Mouse (Mus musculus) liver, embryonic 12.5 days (tissue): Measurements from ENCODE around the gene Mxi1. TPM values are rescaled to one million over a fixed set of nuclear protein-coding genes. Genes with fewer than 3 reads are reported as not detected.
A peak's percentile ranks its signal among the peaks of the same experiment; 100 is the strongest.

Experiments used
- ATAC-seq: fragments of 200-750 bp; cut with Nextera tagmentation; 2 replicates; pipeline ENCODE4 v1.8.0; 2017; ENCODE audit warnings: moderate number of reproducible peaks, mild to moderate bottlenecking, moderate library complexity
- H3K27ac ChIP-seq: fragments of 300-500 bp; sonication (generic); 2 replicates; pipeline ENCODE4 v1.5.1; 2016; ENCODE audit warnings: mild to moderate bottlenecking
- H3K27me3 ChIP-seq: fragments of 300-500 bp; sonication (generic); replicated peaks from 2 replicates; pipeline ENCODE4 v1.6.1; 2016; ENCODE audit warnings: mild to moderate bottlenecking, moderate library complexity
- H3K36me3 ChIP-seq: fragments of 300-500 bp; sonication (generic); 2 replicates; pipeline ENCODE4 v1.6.1; 2016; ENCODE audit warnings: mild to moderate bottlenecking, moderate library complexity
- H3K4me1 ChIP-seq: fragments of 300-500 bp; sonication (generic); 2 replicates; pipeline ENCODE4 v1.6.1; 2016
- H3K4me2 ChIP-seq: fragments of 300-500 bp; sonication (generic); 2 replicates; pipeline ENCODE4 v1.6.1; 2016; ENCODE audit warnings: mild to moderate bottlenecking, moderate library complexity
- H3K4me3 ChIP-seq: fragments of 300-500 bp; sonication (generic); 2 replicates; pipeline ENCODE4 v1.5.1; 2016; ENCODE audit warnings: mild to moderate bottlenecking, moderate library complexity
- H3K9ac ChIP-seq: fragments of 300-500 bp; sonication (generic); 2 replicates; pipeline ENCODE4 v1.6.1; 2016; ENCODE audit warnings: mild to moderate bottlenecking, moderate library complexity
- H3K9me3 ChIP-seq: fragments of 300-500 bp; sonication (generic); replicated peaks from 2 replicates; pipeline ENCODE4 v1.6.1; 2016; ENCODE audit warnings: mild to moderate bottlenecking, moderate library complexity
- WGBS: fragments of 180-500 bp; shearing (Covaris S2); methylation state at CpG from one replicate; pipeline ENCODE4 v1.1.7; 2016; ENCODE audit not compliant: insufficient replicate concordance; 5-methylcytosine and 5-hydroxymethylcytosine counted together
- polyA plus RNA-seq: library from polyadenylated mRNA; unstranded; fragments of >200 nt; fragmentation: Nextera tagmentation; extraction: Ambion mirVana; gene quantifications from 2 replicates; pipeline ENCODE4 v1.2.1, GENCODE M21; 2016

The Mxi1 gene
- polyA plus RNA-seq, 1 experiment from 2014 or later: 38.3 TPM

- Histone ChIP-seq H3K36me3 (no peaks in the 10 kb centered on the region), H3K9ac (no peak overlapping the region), H3K9me3 (no peaks in the 10 kb centered on the region), H3K4me2 (no peak overlapping the region), H3K4me3 (no peak overlapping the region), H3K27me3 (no peaks in the 10 kb centered on the region), H3K4me1 (peaks cover 53% of the 10 kb centered on the region), H3K27ac (no peak overlapping the region)
- 82% methylated on average over 8 of the region's 8 CpGs for WGBS
- no peak for ATAC-seq
Measured at GRCm38 (mm10) chr19:53316105-53316504, 5.8 kb downstream of the Mxi1 start.

- no peaks in the 10 kb centered on the region for H3K36me3 ChIP-seq
- H3K9ac ChIP-seq: no peak overlapping the region
- peaks cover 61% of the 10 kb centered on the region for H3K4me1 ChIP-seq
Measured at GRCm38 (mm10) chr19:53316963-53317362, 6.6 kb downstream of the Mxi1 start.

GRCm38 (mm10) chr19:53318143-53319132 lies 8.1 kb downstream of the Mxi1 start:
- no peaks in the 10 kb centered on the region for H3K36me3 ChIP-seq
- H3K4me1 ChIP-seq: peaks cover 71% of the 10 kb centered on the region
- peak overlapping the region; percentile 17; the same call in 1 of the 2 replicates for H3K4me2 ChIP-seq
- 47% methylated on average over 16 of the region's 16 CpGs for WGBS
- peak overlapping the region; percentile 31; the same call in 1 of the 2 replicates for H3K27ac ChIP-seq
- no peak overlapping the region for H3K9ac ChIP-seq
- no peaks in the 10 kb centered on the region for H3K9me3 ChIP-seq
- no peaks in the 10 kb centered on the region for H3K27me3 ChIP-seq
- H3K4me3 ChIP-seq: no peak overlapping the region
- no peak for ATAC-seq

More at GRCm38 (mm10) chr19:53316963-53317362, 6.6 kb downstream of the Mxi1 start:
- 87% methylated on average over 6 of the region's 6 CpGs for WGBS
- ATAC-seq: no peak
- Histone ChIP-seq H3K4me3 (no peak overlapping the region), H3K4me2 (no peak overlapping the region), H3K27me3 (no peaks in the 10 kb centered on the region), H3K27ac (no peak overlapping the region), H3K9me3 (no peaks in the 10 kb centered on the region)

GRCm38 (mm10) chr19:53320264-53321110 lies 10.2 kb downstream of the Mxi1 start:
- Histone ChIP-seq H3K27ac (peak overlapping the region; percentile 37), H3K9me3 (no peaks in the 10 kb centered on the region), H3K4me2 (no peak overlapping the region), H3K27me3 (no peaks in the 10 kb centered on the region), H3K4me3 (no peak overlapping the region), H3K4me1 (peaks cover 77% of the 10 kb centered on the region), H3K9ac (0 out of 2 replicates have a peak overlapping the region, but pooled peaks have one; percentile 1), H3K36me3 (no peaks in the 10 kb centered on the region)
- ATAC-seq: peak; percentile 52
- WGBS: 50% methylated on average over 9 of the region's 9 CpGs

GRCm38 (mm10) chr19:53321273-53321672 lies 11.0 kb downstream of the Mxi1 start:
- no peaks in the 10 kb centered on the region for H3K9me3 ChIP-seq
- H3K36me3 ChIP-seq: no peaks in the 10 kb centered on the region
- H3K9ac ChIP-seq: 0 out of 2 replicates have a peak overlapping the region, but pooled peaks have one; percentile 1
- WGBS: 60% methylated on average over 10 of the region's 10 CpGs
- peak overlapping the region; percentile 39; the same call in 1 of the 2 replicates for H3K27ac ChIP-seq
- H3K4me3 ChIP-seq: no peak overlapping the region
- ATAC-seq: no peak
- H3K27me3 ChIP-seq: no peaks in the 10 kb centered on the region
- peaks cover 83% of the 10 kb centered on the region for H3K4me1 ChIP-seq
- H3K4me2 ChIP-seq: no peak overlapping the region

- H3K4me3 ChIP-seq: no peak overlapping the region
- no peak for ATAC-seq
- H3K9ac ChIP-seq: no peak overlapping the region
- H3K4me1 ChIP-seq: peaks cover 88% of the 10 kb centered on the region
- H3K9me3 ChIP-seq: no peaks in the 10 kb centered on the region
- H3K27ac ChIP-seq: no peak overlapping the region
- H3K27me3 ChIP-seq: no peaks in the 10 kb centered on the region
- no peaks in the 10 kb centered on the region for H3K36me3 ChIP-seq
- H3K4me2 ChIP-seq: no peak overlapping the region
- WGBS: 81% methylated on average over 12 of the region's 12 CpGs
Measured at GRCm38 (mm10) chr19:53322438-53323048, 12.2 kb downstream of the Mxi1 start.

DNA sequence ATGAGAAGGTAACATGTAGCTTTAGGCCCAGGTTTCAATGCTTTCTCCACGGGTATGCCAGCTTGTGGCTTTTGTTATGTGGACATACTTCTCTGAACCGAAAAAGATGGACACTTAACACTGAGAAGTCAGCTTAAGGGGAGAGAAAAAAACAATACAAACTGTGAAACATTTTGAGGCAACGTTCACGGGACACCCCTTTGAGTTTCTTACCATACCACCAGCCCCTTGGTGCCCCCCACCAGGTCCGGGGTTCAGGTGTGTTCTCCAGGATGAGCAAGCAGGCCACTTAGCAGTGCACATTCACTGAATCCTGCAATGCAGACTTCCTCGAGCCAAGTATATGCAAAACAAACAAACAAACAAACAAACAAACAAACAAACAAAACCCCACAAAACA lies 14.5 kb downstream of the Mxi1 start:
- Histone ChIP-seq H3K9ac (peak overlapping the region; percentile 80), H3K4me1 (peaks cover 86% of the 10 kb centered on the region)

DNA sequence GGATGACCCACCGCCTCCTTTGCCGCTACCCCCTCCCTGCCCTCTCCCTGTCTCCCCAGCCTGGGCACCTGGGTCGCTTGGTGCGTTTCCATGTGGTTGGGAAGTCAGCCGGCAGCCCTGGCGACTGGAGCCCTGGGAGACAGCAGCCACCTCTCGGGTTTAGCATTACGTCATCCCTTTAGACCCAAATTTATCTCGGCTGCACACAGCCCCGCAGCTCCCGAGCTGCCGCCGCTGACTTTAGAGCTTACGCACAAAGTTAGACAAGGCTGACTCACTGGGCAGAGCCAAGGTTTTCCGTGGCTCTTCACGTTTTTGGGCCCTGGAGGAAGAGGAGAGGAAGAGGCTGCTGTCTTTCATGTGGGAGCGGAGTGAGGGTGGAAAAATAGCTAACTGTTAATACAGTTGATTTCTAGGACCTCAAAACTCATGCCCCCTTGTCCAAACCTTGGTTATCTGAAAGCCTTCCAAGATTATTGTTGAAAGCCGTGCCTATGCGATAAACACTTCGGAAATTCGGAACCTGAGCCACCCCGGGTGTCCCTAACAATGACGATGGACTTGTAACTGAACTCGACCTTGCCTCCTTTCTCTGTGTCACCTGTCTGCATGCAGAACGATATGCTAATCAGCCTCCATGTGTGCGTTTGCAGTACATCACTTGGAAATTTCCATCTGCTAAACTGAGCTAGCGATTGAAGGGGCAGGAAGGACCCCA lies 15.4 kb downstream of the Mxi1 start:
- H3K4me2 ChIP-seq: peak overlapping the region; percentile 71
- ATAC-seq: peak; percentile 85
- peaks cover 86% of the 10 kb centered on the region for H3K4me1 ChIP-seq
- 6% methylated on average over 27 of the region's 27 CpGs for WGBS
- no peaks in the 10 kb centered on the region for H3K36me3 ChIP-seq
- peak overlapping the region; percentile 52 for H3K4me3 ChIP-seq
- peak overlapping the region; percentile 80 for H3K9ac ChIP-seq
- peak overlapping the region; percentile 98 for H3K27ac ChIP-seq
- H3K9me3 ChIP-seq: no peaks in the 10 kb centered on the region
- H3K27me3 ChIP-seq: no peaks in the 10 kb centered on the region

More for the DNA sequence above, 14.5 kb downstream of the Mxi1 start:
- Histone ChIP-seq H3K9me3 (no peaks in the 10 kb centered on the region), H3K27me3 (no peaks in the 10 kb centered on the region), H3K4me2 (peak overlapping the region; percentile 71), H3K27ac (peak overlapping the region; percentile 98), H3K36me3 (no peaks in the 10 kb centered on the region), H3K4me3 (peak overlapping the region; percentile 52)
- no peak for ATAC-seq
- 56% methylated on average over 6 of the region's 6 CpGs for WGBS

GRCm38 (mm10) chr19:53328116-53328515 lies 17.8 kb downstream of the Mxi1 start:
- 70% methylated on average over 9 of the region's 9 CpGs for WGBS
- Histone ChIP-seq H3K9me3 (no peaks in the 10 kb centered on the region), H3K9ac (no peak overlapping the region; the same call in 1 of the 2 replicates), H3K4me3 (no peak overlapping the region), H3K36me3 (peaks cover 18% of the 10 kb centered on the region), H3K27me3 (no peaks in the 10 kb centered on the region), H3K27ac (peak overlapping the region; percentile 62), H3K4me2 (0 out of 2 replicates have a peak overlapping the region, but pooled peaks have one; percentile 3), H3K4me1 (peaks cover 86% of the 10 kb centered on the region)
- ATAC-seq: no peak

GRCm38 (mm10) chr19:53329221-53329991 lies 19.1 kb downstream of the Mxi1 start:
- Histone ChIP-seq H3K4me3 (peak overlapping the region; percentile 88), H3K4me1 (peaks cover 82% of the 10 kb centered on the region), H3K36me3 (peaks cover 25% of the 10 kb centered on the region), H3K9ac (peak overlapping the region; percentile 93), H3K27me3 (no peaks in the 10 kb centered on the region), H3K4me2 (peak overlapping the region; percentile 100), H3K27ac (peak overlapping the region; percentile 89), H3K9me3 (no peaks in the 10 kb centered on the region)
- peak; percentile 81 for ATAC-seq
- WGBS: under 1% methylated on average over 99 of the region's 106 CpGs
